Mouse (Mus musculus) heart, postnatal 10 days (tissue): ENCODE measurements around the gene Slc9a3r2. TPM values are rescaled to one million over a fixed set of nuclear protein-coding genes. Genes with fewer than 3 reads are reported as not detected.

Source experiments
- DNase-seq, 2 experiments: peaks; one replicate each; pipeline ENCODE4 v3.0.0; 2021
- intact Hi-C: fragments of 180-260 bp; cut with DNase I; formaldehyde crosslinking; loops from one replicate; pipeline ENCODE4 v1.15.1; 2025
- microRNA-seq, 2 experiments: library from miRNA; unstranded; fragments of <30 nt; microRNA quantifications; one replicate each; pipeline ENCODE4 v1.2.0; 2022
- total RNA-seq, 2 experiments: library from RNA; stranded (reverse); gene quantifications; 2 replicates each; pipeline ENCODE4 v1.2.3; 2021

The Slc9a3r2 gene
- total RNA-seq, 2 experiments from 2014 or later: 108 to 133 TPM

- DNase-seq: no peak
- intact Hi-C loops: loop anchor here (5.0 kb wide), 1 partner anchor 56 kb away; the partner anchor contains the start of gene Slc9a3r2
Measured at GRCm38 (mm10) chr17:24596471-24597183, 53.5 kb downstream of the Slc9a3r2 start.

DNA sequence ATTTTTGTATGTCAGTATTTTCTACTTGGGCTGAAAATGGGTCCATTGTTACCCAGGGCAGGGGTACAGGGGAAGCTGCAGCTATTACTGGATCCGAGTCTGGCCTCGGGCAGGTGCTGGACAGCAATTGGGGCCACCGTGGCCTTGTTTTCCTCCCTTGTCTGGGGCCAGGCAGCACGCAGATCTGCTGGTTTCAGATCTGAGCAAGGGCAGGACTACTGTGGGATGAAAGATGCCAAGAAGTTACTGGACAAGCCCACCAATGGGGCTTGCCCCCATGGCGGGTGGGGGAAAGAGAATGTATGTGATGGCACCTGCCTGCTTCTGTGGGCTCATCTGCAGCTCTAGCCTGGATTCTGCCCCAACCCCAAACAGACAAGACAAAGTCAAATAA is 54.1 kb downstream of the Slc9a3r2 start:
- DNase-seq: no peak
- intact Hi-C loops: loop anchor here (5.0 kb wide), 1 partner anchor 56 kb away; the partner anchor contains the start of gene Slc9a3r2

DNA sequence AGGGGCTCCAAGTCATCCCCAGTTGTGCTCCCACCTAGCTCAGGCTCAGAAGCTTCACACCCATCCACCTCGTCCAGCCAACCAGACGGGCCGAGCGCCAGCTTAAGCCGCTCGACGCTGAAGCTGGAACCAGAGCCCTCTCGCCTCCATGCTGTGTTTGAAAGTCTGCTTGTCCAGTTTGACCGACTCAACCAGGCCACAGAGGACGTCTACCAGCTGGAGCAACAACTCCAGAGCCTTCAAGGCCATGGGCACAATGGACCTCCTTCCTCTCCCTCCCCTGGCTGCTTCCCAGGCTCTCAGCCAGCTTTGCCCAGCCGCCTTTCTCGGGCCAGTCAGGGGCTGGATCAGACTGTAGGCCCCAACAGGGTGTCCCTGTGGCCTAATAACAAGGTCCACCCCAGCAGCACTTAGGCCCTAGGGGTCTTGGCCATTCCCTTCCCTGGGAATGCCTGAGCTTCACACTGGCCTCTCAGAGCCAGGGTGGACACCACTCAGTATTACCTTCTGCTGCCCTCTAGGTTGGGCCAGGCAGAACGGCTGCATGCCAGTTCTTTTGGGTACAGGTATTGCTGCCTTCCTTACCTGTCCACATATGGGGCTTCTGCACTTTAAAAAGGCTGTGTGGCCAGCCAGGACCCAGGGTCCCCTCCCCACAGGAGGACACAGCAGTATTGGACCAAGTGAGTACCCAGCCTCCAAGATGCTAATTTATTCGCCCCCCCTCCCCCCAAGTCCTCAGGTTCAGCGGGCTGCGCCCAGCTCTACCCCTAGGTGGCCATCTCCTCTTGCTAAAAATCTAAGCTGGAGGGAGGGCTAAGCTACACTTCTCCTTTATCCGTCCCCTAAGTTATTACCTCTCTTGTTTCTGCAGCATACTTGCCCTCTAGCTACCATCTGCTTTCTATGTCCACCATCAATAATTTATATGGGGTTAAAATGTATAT is 54.7 kb downstream of the Slc9a3r2 start:
- DNase-seq: no peak
- intact Hi-C loops: loop anchor here (5.0 kb wide), 1 partner anchor 57 kb away; the partner anchor contains the start of gene Slc9a3r2

DNA sequence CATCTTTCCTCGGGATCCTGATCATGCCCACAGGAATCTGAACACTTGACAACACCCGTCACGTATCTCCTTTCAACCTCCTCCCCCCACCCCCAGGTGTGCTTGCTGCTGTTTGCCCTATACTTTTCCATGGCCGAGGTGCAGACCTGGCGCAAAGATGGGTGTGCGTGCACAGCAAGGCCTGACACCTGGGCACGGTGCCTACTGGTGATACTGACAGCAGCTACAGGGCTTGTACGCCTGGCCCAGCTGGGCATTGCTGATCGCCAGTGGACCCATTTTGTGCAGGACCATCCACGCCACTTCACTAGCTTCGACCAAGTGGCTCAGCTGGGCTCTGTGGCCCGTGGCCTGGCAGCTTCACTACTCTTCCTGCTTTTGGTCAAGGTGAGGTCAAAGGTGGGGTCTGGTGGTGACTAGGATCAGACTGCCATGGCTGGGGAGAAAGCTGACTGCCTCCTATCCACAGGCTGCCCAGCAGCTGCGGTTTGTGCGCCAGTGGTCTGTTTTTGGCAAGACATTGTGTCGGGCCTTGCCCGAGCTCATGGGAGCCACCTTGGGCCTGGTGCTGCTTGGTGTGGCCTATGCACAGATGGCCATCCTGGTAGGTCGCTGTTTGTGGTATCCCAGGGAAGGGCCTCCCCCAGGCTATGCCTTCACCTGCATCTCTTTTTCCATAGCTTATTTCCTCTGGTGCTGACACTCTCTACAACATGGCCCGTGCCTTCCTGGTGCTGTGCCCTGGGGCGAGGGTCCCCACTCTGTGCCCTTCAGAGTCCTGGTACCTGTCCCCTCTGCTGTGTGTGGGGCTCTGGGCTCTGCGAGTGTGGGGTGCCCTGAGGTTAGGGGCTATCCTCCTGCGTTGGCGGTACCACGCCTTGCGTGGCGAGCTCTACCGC is 55.9 kb downstream of the Slc9a3r2 start:
- no peak for DNase-seq
- intact Hi-C loops: loop anchor here (5.0 kb wide), 1 partner anchor 47 kb away; the partner anchor contains the start of gene Pkd1

DNA sequence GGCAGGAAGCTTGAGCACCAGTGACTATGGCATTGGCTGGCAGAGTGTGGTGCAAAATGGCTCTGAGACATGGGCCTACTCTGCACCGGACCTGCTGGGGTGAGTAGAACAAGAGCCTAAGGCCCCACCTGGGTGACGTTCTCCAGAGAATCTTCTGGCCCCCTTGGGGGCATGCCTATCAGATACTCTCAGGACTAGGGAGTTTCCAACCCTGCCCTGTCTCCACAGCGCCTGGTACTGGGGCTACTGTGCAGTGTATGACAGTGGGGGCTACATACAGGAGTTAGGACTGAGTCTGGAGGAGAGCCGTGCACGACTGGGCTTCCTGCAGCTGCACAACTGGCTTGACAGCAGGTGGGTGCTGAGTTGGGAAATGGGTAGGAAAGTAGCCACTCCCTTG is 56.9 kb downstream of the Slc9a3r2 start:
- intact Hi-C loops: loop anchor here (5.0 kb wide), 1 partner anchor 46 kb away; the partner anchor contains the start of gene Pkd1
- DNase-seq: no peak

DNA sequence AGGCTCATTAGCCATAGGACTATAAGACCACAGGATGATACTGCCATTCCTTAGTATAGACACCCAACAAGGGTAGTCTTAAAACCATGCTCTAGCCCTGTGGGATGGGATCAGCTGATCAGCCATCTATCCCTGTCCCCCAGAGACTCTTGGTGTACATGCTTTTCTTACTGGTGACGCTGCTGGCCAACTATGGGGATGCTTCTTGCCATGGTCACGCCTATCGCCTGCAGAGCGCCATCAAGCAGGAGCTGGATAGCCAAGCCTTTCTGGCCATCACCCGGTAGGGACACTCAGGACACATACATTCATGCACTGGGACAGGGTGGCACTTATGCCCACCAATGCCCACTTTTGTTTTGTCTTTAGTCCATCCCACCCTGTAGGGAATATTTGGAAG is 58.4 kb downstream of the Slc9a3r2 start:
- no peak for DNase-seq
- intact Hi-C loops: loop anchor here (5.0 kb wide), 1 partner anchor 44 kb away; the partner anchor contains the start of gene Pkd1

DNA sequence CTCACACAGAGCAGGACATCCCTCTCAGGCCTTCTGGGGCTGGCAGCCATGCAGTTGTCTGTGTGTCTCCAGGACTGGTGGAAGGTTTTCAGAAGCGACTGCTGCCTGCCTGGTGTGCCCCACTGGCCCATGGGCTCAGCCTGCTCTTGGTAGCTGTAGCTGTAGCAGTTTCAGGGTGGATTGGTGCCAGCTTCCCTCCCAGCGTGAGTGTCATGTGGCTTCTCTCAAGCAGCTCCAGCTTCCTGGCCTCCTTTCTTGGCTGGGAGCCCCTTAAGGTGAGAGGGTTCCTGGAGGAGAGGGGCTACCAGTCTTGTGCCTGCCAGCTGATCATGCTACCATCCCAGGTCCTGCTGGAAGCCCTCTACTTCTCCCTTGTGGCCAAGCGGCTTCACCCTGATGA is 59.2 kb downstream of the Slc9a3r2 start:
- intact Hi-C loops: loop anchor here (5.0 kb wide), 1 partner anchor 44 kb away; the partner anchor contains the start of gene Pkd1
- peak; percentile 47 to 55 for DNase-seq

Small RNAs within 50 kb of the gene (microRNA-seq; reads per million reads assigned to microRNA genes)
- gene Gm24589: 0.35 to 0.47 reads per million in 2 experiments

Other genes with a start within 250 kb of the Slc9a3r2 start
- gene Rnps1, start 235.8 kb downstream of the Slc9a3r2 start, total RNA-seq: 10 to 100 TPM; 94.7 to 97.3 TPM
- gene Eci1, start 223.7 kb downstream of the Slc9a3r2 start, total RNA-seq: 100 to 1,000 TPM; 412 to 459 TPM
- gene Dnase1l2, start 207.2 kb downstream of the Slc9a3r2 start, total RNA-seq: 1 to 10 TPM; 1.0 to 1.6 TPM
- 10 to 100 TPM; 15.6 to 15.9 TPM for gene E4f1, start 180.0 kb downstream of the Slc9a3r2 start, total RNA-seq
- 10 to 100 TPM; 38.5 to 39.9 TPM for gene Pgp, start 179.9 kb downstream of the Slc9a3r2 start, total RNA-seq
- under 1 TPM in 1 of 2 experiments, not detected in 1; 0.26 TPM for gene Bricd5, start 176.4 kb downstream of the Slc9a3r2 start, total RNA-seq
- 10 to 100 TPM; 11.6 to 12.9 TPM for gene Mlst8, start 171.2 kb downstream of the Slc9a3r2 start, total RNA-seq
- gene Caskin1, start 161.7 kb downstream of the Slc9a3r2 start, total RNA-seq: under 1 TPM; 0.48 to 0.52 TPM
- 10 to 100 TPM; 75.9 to 77.9 TPM for gene Traf7, start 122.4 kb downstream of the Slc9a3r2 start, total RNA-seq
- under 1 TPM; 0.32 to 0.45 TPM for gene Rab26, start 116.1 kb downstream of the Slc9a3r2 start, total RNA-seq
- gene Pkd1, start 100.5 kb downstream of the Slc9a3r2 start, total RNA-seq: 10 to 100 TPM; 60.1 to 72.2 TPM
- gene Tsc2, start 17.7 kb downstream of the Slc9a3r2 start, total RNA-seq: 10 to 100 TPM; 86.0 to 95.6 TPM
- gene Nthl1, start 17.6 kb downstream of the Slc9a3r2 start, total RNA-seq: 1 to 10 TPM; 3.2 to 3.4 TPM
- not detected for gene Npw, start 8.1 kb upstream of the Slc9a3r2 start, total RNA-seq
- 10 to 100 TPM; 25.1 to 25.4 TPM for gene Zfp598, start 19.4 kb upstream of the Slc9a3r2 start, total RNA-seq
- not detected for gene Syngr3, start 39.6 kb upstream of the Slc9a3r2 start, total RNA-seq
- 10 to 100 TPM; 18.9 to 19.8 TPM for gene Gfer, start 45.8 kb upstream of the Slc9a3r2 start, total RNA-seq
- gene Noxo1, start 45.9 kb upstream of the Slc9a3r2 start, total RNA-seq: 1 to 10 TPM in 1 of 2 experiments, under 1 TPM in 1; 0.93 to 2.9 TPM
- 10 to 100 TPM; 20.8 to 21.5 TPM for gene Tbl3, start 57.3 kb upstream of the Slc9a3r2 start, total RNA-seq
- not detected for gene Rnf151, start 67.7 kb upstream of the Slc9a3r2 start, total RNA-seq
- gene Rps2, start 67.8 kb upstream of the Slc9a3r2 start, total RNA-seq: 100 to 1,000 TPM; 730 to 736 TPM
- gene Ndufb10, start 74.2 kb upstream of the Slc9a3r2 start, total RNA-seq: 100 to 1,000 TPM; 845 to 899 TPM
- gene Rpl3l, start 77.5 kb upstream of the Slc9a3r2 start, total RNA-seq: 10 to 100 TPM; 67.3 to 69.8 TPM
- gene Msrb1, start 86.3 kb upstream of the Slc9a3r2 start, total RNA-seq: 100 to 1,000 TPM; 123 to 163 TPM
- not detected for gene Hs3st6, start 102.7 kb upstream of the Slc9a3r2 start, total RNA-seq
- not detected for gene Meiob, start 154.0 kb upstream of the Slc9a3r2 start, total RNA-seq
- gene Hagh, start 189.8 kb upstream of the Slc9a3r2 start, total RNA-seq: 100 to 1,000 TPM; 110 to 117 TPM
- 10 to 100 TPM; 62.4 to 66.0 TPM for gene Fahd1, start 200.0 kb upstream of the Slc9a3r2 start, total RNA-seq
- 10 to 100 TPM in 1 of 2 experiments, 1 to 10 TPM in 1; 9.9 to 14.0 TPM for gene Igfals, start 215.7 kb upstream of the Slc9a3r2 start, total RNA-seq
- 10 to 100 TPM; 27.0 to 27.8 TPM for gene Nubp2, start 236.0 kb upstream of the Slc9a3r2 start, total RNA-seq
- 10 to 100 TPM; 41.3 to 45.8 TPM for gene Spsb3, start 236.3 kb upstream of the Slc9a3r2 start, total RNA-seq
- gene Eme2, start 244.8 kb upstream of the Slc9a3r2 start, total RNA-seq: 10 to 100 TPM; 17.1 to 23.7 TPM
- 100 to 1,000 TPM; 114 to 116 TPM for gene Mrps34, start 244.8 kb upstream of the Slc9a3r2 start, total RNA-seq
- gene Nme3, start 246.2 kb upstream of the Slc9a3r2 start, total RNA-seq: 10 to 100 TPM; 45.4 to 54.6 TPM